Mouse (Mus musculus) embryonic facial prominence, embryonic 11.5 days (tissue): ENCODE data around the gene Rab20. TPM values are rescaled to one million over a fixed set of nuclear protein-coding genes. Genes with fewer than 3 reads are reported as not detected.

Source experiments
- ATAC-seq: fragments of 200-750 bp; cut with Nextera tagmentation; replicated peaks from 2 replicates; pipeline ENCODE4 v1.8.0; 2017; ENCODE audit warnings: low read depth; ENCODE audit not compliant: insufficient number of reproducible peaks, low FRiP score, low TSS enrichment
- DNase-seq: peaks from one replicate; pipeline ENCODE4 v3.0.0-alpha.2; 2015; ENCODE audit warnings: low spot score
- H3K27ac ChIP-seq: fragments of 300-500 bp; sonication (generic); replicated peaks from 2 replicates; pipeline ENCODE4 v1.5.1; 2014; ENCODE audit warnings: mild to moderate bottlenecking, low read depth, low read length, control low read depth
- H3K27me3 ChIP-seq: fragments of 300-500 bp; sonication (generic); 2 replicates; pipeline ENCODE4 v1.6.1; 2014; ENCODE audit warnings: mild to moderate bottlenecking, low read length, moderate library complexity, mixed read lengths; ENCODE audit not compliant: control insufficient read depth, insufficient read depth
- H3K36me3 ChIP-seq: fragments of 300-500 bp; sonication (generic); replicated peaks from 2 replicates; pipeline ENCODE4 v1.6.1; 2014; ENCODE audit warnings: low read depth, mild to moderate bottlenecking, low read length, moderate library complexity, mixed read lengths; ENCODE audit not compliant: control insufficient read depth, insufficient read depth
- H3K4me1 ChIP-seq: fragments of 300-500 bp; sonication (generic); 2 replicates; pipeline ENCODE4 v1.6.1; 2014; ENCODE audit warnings: low read length, mixed read lengths; ENCODE audit not compliant: control insufficient read depth, insufficient read depth
- H3K4me2 ChIP-seq: fragments of 300-500 bp; sonication (generic); 2 replicates; pipeline ENCODE4 v1.6.1; 2014; ENCODE audit warnings: low read depth, mild to moderate bottlenecking, control low read depth, low read length, moderate library complexity
- H3K4me3 ChIP-seq: fragments of 300-500 bp; sonication (generic); 2 replicates; pipeline ENCODE4 v1.5.1; 2014; ENCODE audit warnings: low read depth, low read length, control low read depth
- H3K9ac ChIP-seq: fragments of 300-500 bp; sonication (generic); replicated peaks from 2 replicates; pipeline ENCODE4 v1.6.1; 2014; ENCODE audit warnings: mild to moderate bottlenecking, control low read depth, low read length
- H3K9me3 ChIP-seq: fragments of 300-500 bp; sonication (generic); replicated peaks from 2 replicates; pipeline ENCODE4 v1.6.1; 2016; ENCODE audit warnings: mild to moderate bottlenecking, low read length, inconsistent platforms, mixed read lengths; ENCODE audit not compliant: control insufficient read depth
- WGBS: fragments of 180-500 bp; shearing (Covaris S2); extraction: QIAGEN DNeasy Blood & Tissue Kit; methylation state at CpG from one replicate; pipeline ENCODE4 v1.1.7; 2014; 5-methylcytosine and 5-hydroxymethylcytosine counted together
- polyA plus RNA-seq: library from polyadenylated mRNA; unstranded; fragments of >200 nt; fragmentation: Nextera tagmentation; extraction: Ambion mirVana; gene quantifications from 2 replicates; pipeline ENCODE4 v1.2.1, GENCODE M21; 2014

The Rab20 gene
- polyA plus RNA-seq, 1 experiment from 2014 or later = 0.79 TPM

DNA sequence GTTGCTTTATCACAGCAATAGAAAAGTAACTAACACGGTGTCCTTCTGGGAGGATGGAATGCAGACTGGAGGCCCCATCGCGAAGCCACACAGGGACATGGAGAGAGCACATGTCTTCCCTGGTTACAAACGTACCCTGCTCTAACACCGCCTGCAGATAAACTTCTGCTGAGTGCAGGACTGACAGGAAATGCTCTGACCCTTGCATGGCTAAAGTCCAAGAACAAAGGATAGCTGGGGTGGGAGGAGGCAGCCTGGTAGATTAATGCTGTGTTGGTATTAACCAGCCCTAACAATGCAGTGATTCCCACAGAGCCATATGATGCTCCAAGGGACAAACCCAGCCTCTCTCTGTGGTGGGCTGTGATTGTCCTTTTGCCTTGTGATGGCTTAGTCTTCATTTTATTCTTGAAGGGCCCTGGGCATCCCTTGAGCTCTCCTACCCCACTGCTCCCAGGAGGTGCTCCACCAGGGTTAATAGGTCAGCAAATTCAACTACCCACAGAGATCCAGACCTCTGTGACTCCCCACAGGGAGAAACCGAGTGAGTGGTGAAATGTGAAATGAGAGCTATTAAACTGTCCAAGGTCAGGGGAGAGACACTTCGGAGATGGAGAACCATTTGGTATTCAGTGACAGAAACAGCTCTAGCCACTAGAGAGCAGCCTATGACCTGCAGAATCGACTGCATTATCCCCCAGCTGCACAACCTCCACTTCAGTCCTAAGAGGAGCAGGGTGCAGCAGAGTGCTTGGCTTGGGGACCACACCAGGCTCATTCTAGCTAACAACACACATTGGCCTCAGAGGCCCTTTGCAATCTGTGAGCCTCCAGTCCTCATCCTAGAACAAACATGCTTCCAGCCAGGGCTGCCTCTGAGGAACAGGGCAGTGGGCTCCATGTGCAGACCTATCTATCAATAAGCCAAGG lies 28.1 kb downstream of the Rab20 start:
- H3K27ac ChIP-seq = no peak overlapping the region

DNA sequence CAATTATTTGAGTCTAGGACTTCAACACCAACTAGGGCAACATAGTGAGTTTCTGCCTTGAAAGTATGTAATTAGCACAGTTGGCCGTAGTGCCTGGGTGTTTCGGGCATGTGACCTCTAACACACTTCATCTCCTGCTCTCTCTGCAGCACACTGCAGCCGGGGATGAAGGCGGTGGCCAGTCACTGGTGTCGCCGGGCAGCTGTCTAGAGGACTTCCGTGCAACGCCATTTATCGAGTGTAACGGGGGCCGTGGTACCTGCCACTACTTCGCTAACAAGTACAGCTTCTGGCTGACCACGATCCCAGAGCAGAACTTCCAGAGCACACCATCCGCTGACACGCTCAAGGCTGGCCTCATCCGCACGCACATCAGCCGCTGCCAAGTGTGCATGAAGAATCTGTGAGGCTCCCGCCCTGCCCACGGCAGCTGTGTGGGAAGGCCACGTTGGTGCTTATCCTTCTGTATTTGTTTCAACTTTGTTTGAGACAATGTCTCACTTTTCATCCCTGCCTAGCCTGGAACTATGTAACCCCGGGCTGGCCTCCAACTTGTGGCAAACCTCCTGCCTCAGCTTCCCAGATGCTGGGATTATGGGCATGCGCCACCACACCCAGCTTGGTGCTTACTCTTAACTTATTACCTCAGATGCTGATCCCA lies 30.5 kb downstream of the Rab20 start:
- Histone ChIP-seq H3K4me2 (no peak overlapping the region), H3K4me1 (no peaks in the 10 kb centered on the region), H3K36me3 (no peaks in the 10 kb centered on the region), H3K9me3 (no peaks in the 10 kb centered on the region), H3K9ac (no peak overlapping the region), H3K4me3 (no peak overlapping the region), H3K27me3 (no peaks in the 10 kb centered on the region), H3K27ac (no peak overlapping the region)
- DNase-seq (no peak), ATAC-seq (no peak)
- WGBS = 91% methylated on average over 23 of the region's 23 CpGs

More for the DNA sequence above, 28.1 kb downstream of the Rab20 start:
- no peaks in the 10 kb centered on the region for H3K4me1 ChIP-seq
- no peak overlapping the region for H3K4me3 ChIP-seq
- H3K9me3 ChIP-seq = no peaks in the 10 kb centered on the region
- 37% methylated on average over 8 of the region's 8 CpGs for WGBS
- no peaks in the 10 kb centered on the region for H3K36me3 ChIP-seq
- DNase-seq (peak; percentile 68), ATAC-seq (no peak)
- no peak overlapping the region for H3K4me2 ChIP-seq
- no peak overlapping the region for H3K9ac ChIP-seq
- no peaks in the 10 kb centered on the region for H3K27me3 ChIP-seq

DNA sequence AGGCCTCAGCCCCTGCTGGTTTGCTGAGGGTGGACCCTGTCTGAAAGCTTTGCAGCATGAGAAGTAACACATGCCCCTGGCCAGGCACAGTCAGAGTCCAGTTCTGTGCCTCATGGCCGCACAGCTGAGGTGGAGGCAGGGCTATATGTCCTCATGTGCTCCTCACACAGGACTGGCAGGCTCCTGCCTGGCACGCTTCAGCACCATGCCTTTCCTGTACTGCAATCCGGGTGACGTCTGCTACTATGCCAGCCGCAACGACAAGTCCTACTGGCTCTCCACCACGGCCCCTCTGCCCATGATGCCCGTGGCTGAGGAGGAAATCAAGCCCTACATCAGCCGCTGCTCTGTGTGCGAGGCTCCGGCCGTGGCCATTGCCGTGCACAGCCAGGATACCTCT lies 32.7 kb downstream of the Rab20 start:
- no peaks in the 10 kb centered on the region for H3K27me3 ChIP-seq
- H3K4me3 ChIP-seq = no peak overlapping the region
- no peak overlapping the region for H3K9ac ChIP-seq
- WGBS = 95% methylated on average over 13 of the region's 13 CpGs
- no peaks in the 10 kb centered on the region; the same call in 1 of the 2 replicates for H3K36me3 ChIP-seq
- no peak for DNase-seq
- H3K4me1 ChIP-seq = no peaks in the 10 kb centered on the region
- no peak overlapping the region for H3K4me2 ChIP-seq
- no peak for ATAC-seq
- no peaks in the 10 kb centered on the region for H3K9me3 ChIP-seq
- H3K27ac ChIP-seq = no peak overlapping the region

DNA sequence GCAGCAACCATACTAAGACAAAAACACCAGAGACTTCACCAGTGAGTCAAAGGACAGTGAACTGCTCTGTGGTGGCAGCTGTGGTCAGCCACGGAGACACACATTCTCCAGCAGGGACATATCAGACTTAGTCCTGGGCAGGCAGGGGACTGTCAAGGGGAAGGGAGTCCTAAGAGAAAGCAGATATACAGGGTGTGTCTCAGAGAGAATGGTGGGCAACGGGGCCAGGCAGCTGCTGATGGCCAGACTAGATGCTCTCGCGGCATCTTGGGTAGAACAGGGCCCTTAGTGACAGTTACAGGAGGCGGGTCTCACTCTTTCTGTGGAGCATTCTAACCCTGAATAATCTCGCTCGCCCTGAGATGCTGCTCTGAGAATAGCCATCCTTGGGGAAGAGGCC lies 34.3 kb downstream of the Rab20 start:
- WGBS = 80% methylated on average over 7 of the region's 7 CpGs
- H3K4me3 ChIP-seq = no peak overlapping the region
- no peaks in the 10 kb centered on the region for H3K27me3 ChIP-seq
- DNase-seq (no peak), ATAC-seq (no peak)
- no peak overlapping the region for H3K4me2 ChIP-seq
- H3K4me1 ChIP-seq = no peaks in the 10 kb centered on the region
- H3K27ac ChIP-seq = no peak overlapping the region
- H3K36me3 ChIP-seq = no peaks in the 10 kb centered on the region; the same call in none of the 2 replicates
- H3K9me3 ChIP-seq = no peaks in the 10 kb centered on the region
- no peak overlapping the region for H3K9ac ChIP-seq

DNA sequence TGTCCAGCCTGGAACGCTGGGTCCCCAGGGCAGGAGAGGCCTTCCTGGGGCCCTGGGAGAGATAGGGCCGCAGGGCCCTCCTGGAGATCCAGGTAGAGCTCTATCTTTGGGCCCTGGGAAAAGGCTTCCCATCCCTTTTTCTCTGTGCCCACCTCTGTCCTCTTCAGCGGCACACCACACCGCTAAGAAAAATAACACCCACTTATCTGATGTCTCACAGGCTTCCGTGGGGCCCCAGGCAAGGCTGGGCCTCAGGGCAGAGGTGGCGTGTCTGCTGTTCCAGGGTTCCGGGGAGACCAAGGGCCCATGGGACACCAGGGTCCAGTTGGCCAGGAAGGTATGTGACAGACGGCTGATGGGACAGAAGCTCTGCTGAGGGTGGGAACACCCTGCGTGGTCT lies 34.9 kb downstream of the Rab20 start:
- no peaks in the 10 kb centered on the region for H3K27me3 ChIP-seq
- H3K9me3 ChIP-seq = no peaks in the 10 kb centered on the region
- no peak overlapping the region for H3K9ac ChIP-seq
- no peak overlapping the region for H3K4me2 ChIP-seq
- H3K4me3 ChIP-seq = no peak overlapping the region
- ATAC-seq (no peak), DNase-seq (no peak)
- WGBS = 87% methylated on average over 9 of the region's 9 CpGs
- no peaks in the 10 kb centered on the region; the same call in none of the 2 replicates for H3K36me3 ChIP-seq
- no peaks in the 10 kb centered on the region for H3K4me1 ChIP-seq
- H3K27ac ChIP-seq = no peak overlapping the region

DNA sequence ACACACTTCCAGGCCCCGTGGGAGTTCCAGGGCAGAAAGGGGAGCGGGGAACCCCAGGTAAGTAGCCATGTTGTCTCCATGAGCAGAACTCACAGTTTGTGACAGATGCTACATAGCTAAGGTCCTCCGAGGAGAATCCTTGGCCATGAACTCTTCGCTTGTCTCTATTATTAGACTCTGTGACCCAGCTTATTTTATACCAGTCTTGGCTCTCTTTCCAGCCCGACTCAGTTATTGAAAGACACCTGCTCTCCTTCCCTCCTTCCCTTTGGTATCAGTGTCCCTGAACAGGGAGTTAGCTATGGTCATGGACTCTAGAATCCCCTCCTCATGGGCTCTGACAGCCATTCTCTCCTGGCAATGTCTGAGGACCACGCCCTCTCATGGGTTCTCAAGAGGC lies 37.2 kb downstream of the Rab20 start:
- no peak for ATAC-seq
- H3K9ac ChIP-seq = no peak overlapping the region
- H3K27me3 ChIP-seq = no peaks in the 10 kb centered on the region
- DNase-seq = no peak
- H3K4me1 ChIP-seq = no peaks in the 10 kb centered on the region
- no peaks in the 10 kb centered on the region; the same call in none of the 2 replicates for H3K36me3 ChIP-seq
- H3K27ac ChIP-seq = no peak overlapping the region
- 94% methylated on average over 6 of the region's 6 CpGs for WGBS
- H3K4me2 ChIP-seq = no peak overlapping the region
- H3K9me3 ChIP-seq = no peaks in the 10 kb centered on the region
- H3K4me3 ChIP-seq = no peak overlapping the region

DNA sequence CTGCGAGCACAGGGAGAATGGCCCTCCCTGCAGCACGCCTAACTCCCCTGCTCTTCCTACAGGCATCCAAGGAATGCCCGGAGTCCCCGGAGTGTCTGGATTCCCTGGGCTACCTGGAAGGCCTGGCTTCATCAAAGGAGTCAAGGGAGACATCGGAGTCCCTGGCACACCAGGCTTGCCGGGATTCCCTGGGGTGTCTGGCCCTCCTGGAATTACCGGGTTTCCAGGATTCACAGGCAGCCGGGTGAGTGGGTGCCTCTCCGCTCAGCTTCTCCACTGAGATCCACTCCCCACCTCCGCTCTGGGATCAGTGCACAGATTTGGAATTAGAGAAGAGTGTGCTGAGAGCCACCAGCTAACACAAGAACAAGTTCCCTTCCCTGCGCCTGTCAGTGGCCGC lies 40.6 kb downstream of the Rab20 start:
- Histone ChIP-seq H3K27me3 (no peaks in the 10 kb centered on the region), H3K4me1 (no peaks in the 10 kb centered on the region), H3K4me3 (no peak overlapping the region), H3K27ac (no peak overlapping the region), H3K36me3 (no peaks in the 10 kb centered on the region; the same call in none of the 2 replicates), H3K4me2 (no peak overlapping the region), H3K9ac (no peak overlapping the region), H3K9me3 (no peaks in the 10 kb centered on the region)
- ATAC-seq (no peak), DNase-seq (no peak)
- WGBS = 59% methylated on average over 12 of the region's 12 CpGs

DNA sequence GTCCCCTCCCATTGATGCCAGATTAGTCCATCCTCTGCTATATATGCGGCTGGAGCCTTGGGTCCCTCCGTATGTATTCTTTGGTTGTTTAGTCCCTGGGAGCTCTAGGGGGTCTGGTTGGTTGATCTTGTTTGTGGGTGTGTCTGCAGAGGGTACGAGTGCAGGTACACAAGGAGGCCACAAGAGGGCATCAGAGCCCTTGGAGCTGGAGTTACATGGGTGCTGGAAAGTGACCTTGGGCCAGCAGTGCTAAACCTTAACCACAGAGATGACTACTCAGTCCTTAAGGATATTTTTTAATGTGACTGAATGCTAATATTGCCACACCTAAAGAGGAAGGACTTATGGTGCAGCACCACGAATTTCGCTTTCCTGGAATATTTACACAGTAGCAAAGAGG lies 47.8 kb downstream of the Rab20 start:
- H3K4me3 ChIP-seq = no peak overlapping the region
- no peak overlapping the region for H3K9ac ChIP-seq
- H3K9me3 ChIP-seq = no peaks in the 10 kb centered on the region
- H3K4me2 ChIP-seq = no peak overlapping the region
- 58% methylated on average over 5 of the region's 5 CpGs for WGBS
- H3K4me1 ChIP-seq = no peaks in the 10 kb centered on the region
- H3K27me3 ChIP-seq = no peaks in the 10 kb centered on the region
- no peaks in the 10 kb centered on the region; the same call in 1 of the 2 replicates for H3K36me3 ChIP-seq
- H3K27ac ChIP-seq = no peak overlapping the region
- DNase-seq = peak; percentile 40
- ATAC-seq = no peak
